Comparison of ENCODE assay signal across 21 mouse cellular contexts in the genomic region with DNA sequence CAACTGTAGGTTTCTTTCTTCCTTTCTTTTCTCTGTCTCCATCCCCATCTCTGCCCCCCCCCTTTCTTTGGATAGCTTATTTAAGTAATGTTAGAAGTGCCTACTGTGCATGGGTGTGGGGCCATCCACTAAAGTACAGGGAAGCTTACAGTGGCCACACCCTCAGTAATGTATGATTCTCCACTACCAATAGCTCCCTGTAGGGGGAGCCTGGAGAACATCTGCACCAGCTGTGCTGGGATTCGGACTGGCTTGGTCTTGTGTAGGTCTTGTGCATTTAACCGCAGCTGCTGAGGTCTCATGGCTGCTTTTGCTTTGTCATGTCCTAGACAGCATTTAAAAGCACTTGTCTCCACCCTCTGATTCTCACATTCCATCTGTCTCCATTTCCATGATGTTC.
DNase-seq lines count a peak whose midpoint lies in the region; ATAC-seq and TF ChIP-seq lines count a peak whose summit lies in the region.
"Had no signal": no experiment of that assay in that cellular context is flagged by ENCODE, and none has a peak within 500 bp of the region (broad histone marks: within the 10 kb centered on the region; RNA-seq: fewer than 3 reads in every experiment).

No protein-coding gene starts in this region.

- no peak overlapping the region for H3K4me3 ChIP-seq in liver, adult 2 months (ENCODE audit: insufficient read depth, low read depth, low read length)
- H3K4me3 ChIP-seq in CH12.LX (replicated peaks in 1 of 3; ENCODE audit: low read depth in 2 of 3, low read length in 2 of 3, poor library complexity in 1 of 3) = no peak overlapping the region
- H3K4me3 ChIP-seq in kidney, embryonic 14.5 days (ENCODE audit: low read length) = no peak overlapping the region
- no peak overlapping the region for H3K4me3 ChIP-seq in hindbrain, embryonic 12.5 days
- H3K4me3 ChIP-seq: hindbrain, embryonic 10.5 days; liver, embryonic 15.5 days; myocyte; neural tube, embryonic 15.5 days had no signal

- no peak overlapping the region for H3K27ac ChIP-seq in liver, adult 2 months (replicated peaks; ENCODE audit: insufficient read depth, low read depth, low read length)
- no peak overlapping the region for H3K27ac ChIP-seq in CH12.LX (ENCODE audit: insufficient read depth, low read depth)
- no peak overlapping the region for H3K27ac ChIP-seq in kidney, embryonic 14.5 days (ENCODE audit: low read depth, low read length)
- H3K27ac ChIP-seq in hindbrain, embryonic 12.5 days = no peak overlapping the region
- H3K27ac ChIP-seq: hindbrain, embryonic 10.5 days; liver, embryonic 15.5 days; neural tube, embryonic 15.5 days had no signal

- dilution Hi-C loops in CH12.LX (cut with MboI; ENCODE audit: extremely low pct_ligation_motif_present, extremely low pct_unique_long_range_greater_than_20kb, low sequenced_read_pairs) = no loop called here

- in situ Hi-C loops in CH12.LX (cut with MboI; ENCODE audit: low pct_ligation_motif_present, low pct_unique_long_range_greater_than_20kb, low sequenced_read_pairs) = no loop called here
- in situ Hi-C loops in Patski (cut with MboI; ENCODE audit: low pct_unique_long_range_greater_than_20kb) = no loop called here

- CTCF ChIA-PET in Patski (lab: Charles Lee) = interaction anchor here (0.9 kb wide), 1 partner anchor 15 kb away, joined by 4 read pairs; no protein-coding TSS in a partner anchor

- peaks cover 3% of the 10 kb centered on the region for H3K9me3 ChIP-seq in CH12.LX (replicated peaks; ENCODE audit: low read length)
- H3K9me3 ChIP-seq in kidney, embryonic 14.5 days (ENCODE audit: control insufficient read depth, low read length) = peaks cover 5% of the 10 kb centered on the region; the same call in 1 of the 2 replicates
- H3K9me3 ChIP-seq in hindbrain, embryonic 12.5 days (replicated peaks) = 0 out of 2 replicates have a peak, but pooled peaks cover 3% of the 10 kb centered on the region
- H3K9me3 ChIP-seq: liver, embryonic 15.5 days; neural tube, embryonic 15.5 days had no signal

- H3K4me1 ChIP-seq in liver, adult 2 months (ENCODE audit: control insufficient read depth, insufficient read depth, low read length) = no peaks in the 10 kb centered on the region
- no peaks in the 10 kb centered on the region for H3K4me1 ChIP-seq in CH12.LX (ENCODE audit: control insufficient read depth in 1 of 2, insufficient read depth in 2 of 2)
- H3K4me1 ChIP-seq in kidney, embryonic 14.5 days (ENCODE audit: control insufficient read depth, insufficient read depth, low read length) = no peaks in the 10 kb centered on the region
- peaks cover 1% of the 10 kb centered on the region; the same call in 1 of the 2 replicates for H3K4me1 ChIP-seq in hindbrain, embryonic 12.5 days
- H3K4me1 ChIP-seq: liver, embryonic 15.5 days had no signal

- no peak overlapping the region for H3K9ac ChIP-seq in liver, adult 2 months (ENCODE audit: low read depth, low read length)
- no peak overlapping the region for H3K9ac ChIP-seq in CH12.LX (ENCODE audit: insufficient read depth, low read depth)
- no peak overlapping the region for H3K9ac ChIP-seq in kidney, embryonic 14.5 days (ENCODE audit: low read depth, low read length)
- H3K9ac ChIP-seq in hindbrain, embryonic 12.5 days = no peak overlapping the region
- H3K9ac ChIP-seq: forebrain, postnatal 0 days; liver, embryonic 15.5 days; neural tube, embryonic 15.5 days had no signal

- TF ChIP-seq RAD21 in CH12.LX (IDR thresholded peaks at IDR 0.05; ENCODE audit: low read depth, low read length) = no peak; the same call in none of the 2 replicates

- ATAC-seq in Patski = no peak
- ATAC-seq in megakaryocyte-erythroid progenitor cell, adult 5-6 weeks (replicated peaks; ENCODE audit: low FRiP score, low TSS enrichment, poor library complexity, severe bottlenecking) = peak; percentile 65
- ATAC-seq in kidney, embryonic 14.5 days (ENCODE audit: low FRiP score, low TSS enrichment) = no peak
- ATAC-seq in hindbrain, embryonic 12.5 days (ENCODE audit: low FRiP score) = no peak
- ATAC-seq: forebrain, postnatal 0 days; inflammation-experienced regulatory T-cells, adult 6 months had no signal

- TF ChIP-seq CTCF in liver, adult 2 months (IDR thresholded peaks at IDR 0.05; ENCODE audit: low read depth, low read length) = peak; percentile 22; the same call in 1 of the 2 replicates
- TF ChIP-seq CTCF in CH12.LX (conservative IDR thresholded peaks at IDR 0.05 in 1 of 2, IDR thresholded peaks at IDR 0.05 in 1 of 2; ENCODE audit: low read depth in 2 of 2, low read length in 2 of 2) (peak in 1 of 2 experiments; percentile 33; a peak in 1 of 4 replicates), Patski (IDR thresholded peaks at IDR 0.05) (peak; percentile 36)

- no peaks in the 10 kb centered on the region for H3K79me2 ChIP-seq in liver, adult 2 months (ENCODE audit: control insufficient read depth, insufficient read depth, low read length)
- H3K79me2 ChIP-seq in CH12.LX (replicated peaks; ENCODE audit: control insufficient read depth, extremely low read depth, insufficient read depth, poor library complexity, severe bottlenecking) = no peaks in the 10 kb centered on the region

- WGBS in liver, adult 2 months = 91% methylated on average over 2 of the region's 2 CpGs
- WGBS in kidney, embryonic 14.5 days = 91% methylated on average over 2 of the region's 2 CpGs
- 96% methylated on average over 2 of the region's 2 CpGs for WGBS in hindbrain, embryonic 12.5 days

- no peak overlapping the region for H3K4me2 ChIP-seq in CH12.LX (ENCODE audit: insufficient read depth, low read depth, poor library complexity, severe bottlenecking)
- H3K4me2 ChIP-seq in kidney, embryonic 14.5 days (replicated peaks; ENCODE audit: low read depth, low read length) = no peak overlapping the region
- no peak overlapping the region for H3K4me2 ChIP-seq in hindbrain, embryonic 12.5 days (replicated peaks)
- H3K4me2 ChIP-seq: liver, embryonic 15.5 days; neural tube, embryonic 15.5 days had no signal

- POLR2A ChIA-PET in Patski (lab: Charles Lee) = no interaction called here

- H3K36me3 ChIP-seq in liver, adult 2 months (ENCODE audit: control insufficient read depth, insufficient read depth, low read length) = no peaks in the 10 kb centered on the region
- no peaks in the 10 kb centered on the region for H3K36me3 ChIP-seq in CH12.LX (replicated peaks in 1 of 2; ENCODE audit: control insufficient read depth in 1 of 2, insufficient read depth in 1 of 2, low read length in 1 of 2)
- H3K36me3 ChIP-seq in kidney, embryonic 14.5 days (ENCODE audit: control insufficient read depth, insufficient read depth, low read length) = no peaks in the 10 kb centered on the region
- H3K36me3 ChIP-seq in hindbrain, embryonic 12.5 days = no peaks in the 10 kb centered on the region
- H3K36me3 ChIP-seq: hindbrain, embryonic 10.5 days; liver, embryonic 15.5 days; neural tube, embryonic 15.5 days had no signal

- H3K27me3 ChIP-seq in liver, adult 2 months (ENCODE audit: control insufficient read depth, insufficient read depth, low read length) = no peaks in the 10 kb centered on the region
- no peaks in the 10 kb centered on the region for H3K27me3 ChIP-seq in CH12.LX (replicated peaks)
- peaks cover 7% of the 10 kb centered on the region for H3K27me3 ChIP-seq in Patski
- H3K27me3 ChIP-seq in kidney, embryonic 14.5 days (ENCODE audit: control insufficient read depth, insufficient read depth, low read length) = no peaks in the 10 kb centered on the region
- no peaks in the 10 kb centered on the region for H3K27me3 ChIP-seq in hindbrain, embryonic 12.5 days
- H3K27me3 ChIP-seq: liver, embryonic 15.5 days had no signal

- TF ChIP-seq POLR2A in liver, adult 2 months (IDR thresholded peaks at IDR 0.05; ENCODE audit: extremely low read depth, insufficient read depth, low read length) = no peak
- no peak for TF ChIP-seq POLR2A in CH12.LX (IDR thresholded peaks at IDR 0.05; ENCODE audit: low read depth, low read length)

- DNase-seq in liver, adult 2 months (ENCODE audit: extremely low read depth, low read depth, low spot score) = no peak
- no peak for DNase-seq in liver
- DNase-seq in CH12.LX (ENCODE audit: extremely low read depth) = peak; percentile 20
- no peak for DNase-seq in Patski (ENCODE audit: low read depth, low spot score)
- DNase-seq: adrenal gland, postnatal 14 days; cerebellum, adult 9-10 months; forebrain, postnatal 0 days; gastrocnemius, postnatal 10 days; kidney, adult 9 months; layer of hippocampus, postnatal 36 days; left cerebral cortex, postnatal 4 days; lung, postnatal 4 days; midbrain, embryonic 14.5 days had no signal

- TF ChIP-seq EP300 in CH12.LX (IDR thresholded peaks at IDR 0.05; ENCODE audit: low read length) = no peak

TF ChIP-seq in CH12.LX, 34 proteins besides CTCF, POLR2A, EP300 and RAD21:
- TF ChIP-seq CHD1 (IDR thresholded peaks at IDR 0.05; ENCODE audit: low read depth, low read length) = no peak
- TF ChIP-seq JUN (IDR thresholded peaks at IDR 0.05; ENCODE audit: insufficient read depth, low read depth, low read length) = no peak
- no peak for TF ChIP-seq USF1 (IDR thresholded peaks at IDR 0.05; ENCODE audit: low read depth, low read length)
- no peak for TF ChIP-seq MEF2A (IDR thresholded peaks at IDR 0.05; ENCODE audit: borderline replicate concordance, low read depth, low read length)
- TF ChIP-seq NELFE (IDR thresholded peaks at IDR 0.05; ENCODE audit: low read depth, low read length) = no peak
- TF ChIP-seq ETS1 (conservative IDR thresholded peaks at IDR 0.05; ENCODE audit: low read depth, low read length) = no peak
- TF ChIP-seq POLR2AphosphoS2 (IDR thresholded peaks at IDR 0.05; ENCODE audit: low read depth, low read length) = no peak
- no peak for TF ChIP-seq SMC3 (IDR thresholded peaks at IDR 0.05; ENCODE audit: low read depth, low read length)
- TF ChIP-seq MAFK (IDR thresholded peaks at IDR 0.05; ENCODE audit: insufficient replicate concordance, low read length) = no peak
- no peak for TF ChIP-seq PAX5 (IDR thresholded peaks at IDR 0.05; ENCODE audit: low read length)
- no peak for TF ChIP-seq E2F4 (IDR thresholded peaks at IDR 0.05; ENCODE audit: insufficient replicate concordance, low read depth, low read length)
- TF ChIP-seq JUND (conservative IDR thresholded peaks at IDR 0.05; ENCODE audit: low read depth, low read length) = no peak
- TF ChIP-seq SIN3A (IDR thresholded peaks at IDR 0.05; ENCODE audit: low read length) = no peak
- no peak for TF ChIP-seq HCFC1 (IDR thresholded peaks at IDR 0.05; ENCODE audit: low read depth, low read length)
- TF ChIP-seq MAZ (IDR thresholded peaks at IDR 0.05; ENCODE audit: low read depth, low read length) = no peak
- TF ChIP-seq ZMIZ1 (IDR thresholded peaks at IDR 0.05; ENCODE audit: low read depth, low read length) = no peak
- no peak for TF ChIP-seq TCF12 (IDR thresholded peaks at IDR 0.05; ENCODE audit: low read depth, low read length)
- TF ChIP-seq MXI1 (IDR thresholded peaks at IDR 0.05; ENCODE audit: low read depth, low read length) = no peak
- no peak for TF ChIP-seq NRF1 (IDR thresholded peaks at IDR 0.05; ENCODE audit: low read depth, low read length)
TF ChIP-seq in CH12.LX: peak in this region for 0.
